Mouse (Mus musculus) neural tube, postnatal 0 days (tissue): ENCODE results near the gene Tas2r106. TPM values are rescaled to one million over a fixed set of nuclear protein-coding genes. Genes with fewer than 3 reads are reported as not detected.

Experiments
- polyA plus RNA-seq: library from polyadenylated mRNA; unstranded; fragments of >200 nt; fragmentation: Nextera tagmentation; extraction: Ambion mirVana; gene quantifications from 2 replicates; pipeline ENCODE4 v1.2.1, GENCODE M21; 2015

Gene Tas2r106
- not detected in 2 replicates for polyA plus RNA-seq

GRCm38 (mm10) chr6:131678786-131679185 is at the start of gene Tas2r106:
Gene Tas2r106, minus strand, starts transcription at chr6:131678886.

GRCm38 (mm10) chr6:131689963-131690362 is 11.3 kb upstream of the Tas2r106 start, which contains the start of gene Tas2r114:
Gene Tas2r114, minus strand, starts transcription at chr6:131690063.

GRCm38 (mm10) chr6:131687395-131687794 is 8.7 kb upstream of the Tas2r106 start, which contains the start of gene Tas2r105:
Gene Tas2r105, minus strand, starts transcription at chr6:131687495.

DNA sequence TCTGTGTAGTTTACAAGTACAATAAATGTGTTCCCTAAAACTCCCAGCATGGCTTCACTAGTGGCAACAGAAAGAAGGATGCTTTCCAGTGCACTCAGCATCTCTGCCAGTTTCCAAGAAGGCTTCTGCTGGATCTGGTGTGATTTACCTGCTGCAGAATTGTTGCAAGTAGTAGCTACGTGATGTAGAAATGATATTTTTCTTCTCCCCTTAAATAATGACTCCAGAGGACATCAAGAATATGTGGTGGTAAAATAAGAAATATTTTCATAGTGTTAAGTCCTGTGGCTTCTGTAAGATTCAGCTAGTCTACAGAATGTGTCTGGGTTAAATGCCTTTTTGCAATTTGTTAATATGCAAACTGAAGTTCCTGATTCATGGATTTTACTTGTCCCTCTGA is 7.0 kb upstream of the Tas2r106 start, which contains the start of gene Tas2r104:
Tas2r104 (minus strand) TSS at position 101 of the 400 bp plus-strand sequence.

DNA sequence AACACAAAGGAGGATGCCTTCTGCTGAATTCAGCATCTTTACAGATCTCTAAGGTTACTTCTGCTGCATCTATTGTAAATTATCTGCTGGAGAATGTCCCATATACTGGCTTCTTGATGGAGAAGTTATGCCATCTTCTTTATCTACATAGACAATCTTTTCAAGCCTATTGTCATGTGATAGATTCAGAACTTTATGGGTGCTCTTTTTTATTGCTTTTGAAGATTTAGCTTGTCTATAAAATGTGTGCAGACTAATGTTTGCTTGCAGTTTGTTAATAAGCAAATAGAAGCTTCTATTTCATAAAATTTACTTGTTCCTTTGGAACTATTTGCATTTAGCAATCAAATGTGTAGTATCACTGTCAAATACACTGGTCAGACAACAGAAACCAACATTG is 18.6 kb downstream of the Tas2r106 start, which contains the start of gene Tas2r107:
Tas2r107 (minus strand) TSS at position 101 of the 400 bp plus-strand sequence.

GRCm38 (mm10) chr6:131630812-131631211 is 47.9 kb downstream of the Tas2r106 start, which contains the start of gene Tas2r130:
Gene Tas2r130, minus strand, starts transcription at chr6:131630912.

Other genes with a start within 250 kb of the Tas2r106 start
- not detected in 2 replicates for gene 5430401F13Rik, start 192.5 kb downstream of the Tas2r106 start, polyA plus RNA-seq
- gene Gm6619, start 192.5 kb downstream of the Tas2r106 start, polyA plus RNA-seq = not detected in 2 replicates
- not detected in 2 replicates for gene Tas2r130, start 48.0 kb downstream of the Tas2r106 start, polyA plus RNA-seq
- not detected in 2 replicates for gene Tas2r107, start 18.7 kb downstream of the Tas2r106 start, polyA plus RNA-seq
- not detected in 2 replicates for gene Tas2r104, start 6.9 kb upstream of the Tas2r106 start, polyA plus RNA-seq
- gene Tas2r105, start 8.6 kb upstream of the Tas2r106 start, polyA plus RNA-seq = not detected in 2 replicates
- gene Tas2r114, start 11.2 kb upstream of the Tas2r106 start, polyA plus RNA-seq = not detected in 2 replicates